Mouse (Mus musculus) kidney, adult 2 months (tissue): ENCODE measurements around the gene Igsf9.

Experiments
- CTCF ChIP-seq: fragments of 200-500 bp; conservative IDR thresholded peaks from 2 replicates; pipeline ENCODE4 v1.5.1; 2011; ENCODE audit warnings: low read depth, mild to moderate bottlenecking, control low read depth, low read length, moderate library complexity, mixed read lengths; ENCODE audit not compliant: insufficient read depth, insufficient read length
- POLR2A ChIP-seq: fragments of 200-500 bp; IDR thresholded peaks from one replicate; pipeline ENCODE4 v1.6.1; 2011; ENCODE audit warnings: low read depth, low read length, control low read depth

GRCm38 (mm10) chr1:172481111-172481510, 477 bp upstream of the Igsf9 start:
- TF ChIP-seq CTCF: no peak
- no peak for TF ChIP-seq POLR2A
